Mouse (Mus musculus): ENCODE data around the gene Ifnar2. TPM values are rescaled to one million over a fixed set of nuclear protein-coding genes. Genes with fewer than 3 reads are reported as not detected.

Gene Ifnar2
- total RNA-seq (2012; rRNA removed): 20.6 and 33.6 TPM in 2 replicates

- Histone ChIP-seq H3K4me1 (ENCODE audit: control insufficient read depth in 2 of 2, insufficient read depth in 2 of 2, low read length in 2 of 2, poor library complexity in 1 of 2) (peaks cover 0 to 2% of the 10 kb centered on the region in 2 experiments; a peak in 2 of 4 replicates), H3K27ac (ENCODE audit: insufficient read depth, low read depth, low read length, poor library complexity, severe bottlenecking) (no peak within 1 kb of the TSS), H3K9me3 (ENCODE audit: control insufficient read depth, insufficient read depth, low read depth, low read length) (no peaks in the 10 kb centered on the region), H3K9ac (ENCODE audit: insufficient read depth, low read depth, low read length, poor library complexity, severe bottlenecking) (peak within 1 kb of the TSS; percentile 81), H3K4me3 (ENCODE audit: insufficient read depth in 1 of 2, low read depth in 1 of 2, low read length in 2 of 2, poor library complexity in 1 of 2, severe bottlenecking in 1 of 2) (peak within 1 kb of the TSS; percentile 86 to 98), H3K36me3 (ENCODE audit: control insufficient read depth, insufficient read depth, low read length, poor library complexity, severe bottlenecking) (no peaks in the 10 kb centered on the region)
- in situ Hi-C loops (cut with MboI; ENCODE audit: low sequenced_read_pairs in 2 of 2, unreplicated experiment in 2 of 2): loop anchor here in 1 of 2 experiments (25.0 kb wide), 1 partner anchor 286 kb away; the partner anchor contains the start of gene 4932438H23Rik
- peak; percentile 43 for DNase-seq (ENCODE audit: low read depth, low spot score)
- TF ChIP-seq ZNF384 (IDR thresholded peaks at IDR 0.05; ENCODE audit: low read depth, low read length): no peak
- TF ChIP-seq MAFK (IDR thresholded peaks at IDR 0.05; ENCODE audit: insufficient read depth, low read depth, low read length): no peak
- TF ChIP-seq ZC3H11A (IDR thresholded peaks at IDR 0.05; ENCODE audit: borderline replicate concordance, low read depth, low read length): no peak
- TF ChIP-seq CHD2 (IDR thresholded peaks at IDR 0.05; ENCODE audit: low read depth, low read length): no peak
- TF ChIP-seq HCFC1 (IDR thresholded peaks at IDR 0.05; ENCODE audit: borderline replicate concordance, insufficient read depth, low read length): no peak
These were observed at the start of gene Ifnar2 for GRCm38 (mm10) chr16:91372577-91373472. Gene Ifnar2 (plus strand): TSS chr16:91372783.

- no peaks in the 10 kb centered on the region for H3K36me3 ChIP-seq (ENCODE audit: control insufficient read depth, insufficient read depth, low read length, poor library complexity, severe bottlenecking)
- no peak overlapping the region for H3K9ac ChIP-seq (ENCODE audit: insufficient read depth, low read depth, low read length, poor library complexity, severe bottlenecking)
- TF ChIP-seq HCFC1 (IDR thresholded peaks at IDR 0.05; ENCODE audit: borderline replicate concordance, insufficient read depth, low read length) (no peak), CHD2 (IDR thresholded peaks at IDR 0.05; ENCODE audit: low read depth, low read length) (no peak)
- in situ Hi-C loops (cut with MboI; ENCODE audit: low sequenced_read_pairs in 2 of 2, unreplicated experiment in 2 of 2): no loop called here
- no peak overlapping the region for H3K4me3 ChIP-seq (ENCODE audit: insufficient read depth in 1 of 2, low read depth in 1 of 2, low read length in 2 of 2, poor library complexity in 1 of 2, severe bottlenecking in 1 of 2)
- no peaks in the 10 kb centered on the region for H3K9me3 ChIP-seq (ENCODE audit: control insufficient read depth, insufficient read depth, low read depth, low read length)
- DNase-seq (ENCODE audit: low read depth, low spot score): no peak
- no peak overlapping the region for H3K27ac ChIP-seq (ENCODE audit: insufficient read depth, low read depth, low read length, poor library complexity, severe bottlenecking)
- H3K4me1 ChIP-seq (ENCODE audit: control insufficient read depth in 2 of 2, insufficient read depth in 2 of 2, low read length in 2 of 2, poor library complexity in 1 of 2): no peaks in the 10 kb centered on the region
These were observed 45.0 kb upstream of the Ifnar2 start for GRCm38 (mm10) chr16:91327605-91328004.

- H3K27ac ChIP-seq (ENCODE audit: insufficient read depth, low read depth, low read length, poor library complexity, severe bottlenecking): no peak overlapping the region
- no peaks in the 10 kb centered on the region for H3K9me3 ChIP-seq (ENCODE audit: control insufficient read depth, insufficient read depth, low read depth, low read length)
- no peak overlapping the region for H3K4me3 ChIP-seq (ENCODE audit: insufficient read depth in 1 of 2, low read depth in 1 of 2, low read length in 2 of 2, poor library complexity in 1 of 2, severe bottlenecking in 1 of 2)
- no peaks in the 10 kb centered on the region for H3K36me3 ChIP-seq (ENCODE audit: control insufficient read depth, insufficient read depth, low read length, poor library complexity, severe bottlenecking)
- TF ChIP-seq MAFK (IDR thresholded peaks at IDR 0.05; ENCODE audit: insufficient read depth, low read depth, low read length): no peak
- no peak for TF ChIP-seq ZC3H11A (IDR thresholded peaks at IDR 0.05; ENCODE audit: borderline replicate concordance, low read depth, low read length)
- no peak for TF ChIP-seq CHD2 (IDR thresholded peaks at IDR 0.05; ENCODE audit: low read depth, low read length)
- no peak for TF ChIP-seq ZNF384 (IDR thresholded peaks at IDR 0.05; ENCODE audit: low read depth, low read length)
- TF ChIP-seq HCFC1 (IDR thresholded peaks at IDR 0.05; ENCODE audit: borderline replicate concordance, insufficient read depth, low read length): no peak
- DNase-seq (ENCODE audit: low read depth, low spot score): no peak
- in situ Hi-C loops (cut with MboI; ENCODE audit: low sequenced_read_pairs in 2 of 2, unreplicated experiment in 2 of 2): no loop called here
- peaks cover 0 to 2% of the 10 kb centered on the region in 2 experiments; a peak in 3 of 4 replicates for H3K4me1 ChIP-seq (ENCODE audit: control insufficient read depth in 2 of 2, insufficient read depth in 2 of 2, low read length in 2 of 2, poor library complexity in 1 of 2)
- no peak overlapping the region for H3K9ac ChIP-seq (ENCODE audit: insufficient read depth, low read depth, low read length, poor library complexity, severe bottlenecking)
These were observed 43.7 kb upstream of the Ifnar2 start for GRCm38 (mm10) chr16:91328922-91329321.

GRCm38 (mm10) chr16:91330496-91330895 is 42.1 kb upstream of the Ifnar2 start:
- no peak for DNase-seq (ENCODE audit: low read depth, low spot score)
- Histone ChIP-seq H3K36me3 (ENCODE audit: control insufficient read depth, insufficient read depth, low read length, poor library complexity, severe bottlenecking) (no peaks in the 10 kb centered on the region), H3K4me1 (ENCODE audit: control insufficient read depth in 2 of 2, insufficient read depth in 2 of 2, low read length in 2 of 2, poor library complexity in 1 of 2) (peaks cover 2 to 3% of the 10 kb centered on the region in 2 experiments), H3K27ac (ENCODE audit: insufficient read depth, low read depth, low read length, poor library complexity, severe bottlenecking) (no peak overlapping the region), H3K9ac (ENCODE audit: insufficient read depth, low read depth, low read length, poor library complexity, severe bottlenecking) (no peak overlapping the region), H3K9me3 (ENCODE audit: control insufficient read depth, insufficient read depth, low read depth, low read length) (no peaks in the 10 kb centered on the region), H3K4me3 (ENCODE audit: insufficient read depth in 1 of 2, low read depth in 1 of 2, low read length in 2 of 2, poor library complexity in 1 of 2, severe bottlenecking in 1 of 2) (no peak overlapping the region)
- TF ChIP-seq ZNF384 (IDR thresholded peaks at IDR 0.05; ENCODE audit: low read depth, low read length) (no peak), HCFC1 (IDR thresholded peaks at IDR 0.05; ENCODE audit: borderline replicate concordance, insufficient read depth, low read length) (no peak), ZC3H11A (IDR thresholded peaks at IDR 0.05; ENCODE audit: borderline replicate concordance, low read depth, low read length) (no peak), CHD2 (IDR thresholded peaks at IDR 0.05; ENCODE audit: low read depth, low read length) (no peak), MAFK (IDR thresholded peaks at IDR 0.05; ENCODE audit: insufficient read depth, low read depth, low read length) (no peak)
- in situ Hi-C loops (cut with MboI; ENCODE audit: low sequenced_read_pairs in 2 of 2, unreplicated experiment in 2 of 2): no loop called here
